Mouse (Mus musculus): Measurements from ENCODE around the gene Syt7. TPM values are rescaled to one million over a fixed set of nuclear protein-coding genes. Genes with fewer than 3 reads are reported as not detected.

Gene Syt7
- total RNA-seq, 2 experiments from 2014 or later, result 6.2 to 6.9 TPM

Other genes starting within 250 kb of the Syt7 start
- 10 to 100 TPM; 49.8 to 51.3 TPM for gene Fads1, start 206.2 kb upstream of the Syt7 start, total RNA-seq (2021)
- 100 to 1,000 TPM; 122 to 143 TPM for gene Tmem258, start 185.1 kb upstream of the Syt7 start, total RNA-seq (2021)
- gene Fen1, start 184.9 kb upstream of the Syt7 start, total RNA-seq (2021), result 10 to 100 TPM; 15.3 to 16.0 TPM
- gene Myrf, start 148.3 kb upstream of the Syt7 start, total RNA-seq (2021), result under 1 TPM; 0.26 to 0.39 TPM
- gene Dagla, start 84.2 kb upstream of the Syt7 start, total RNA-seq (2021), result 10 to 100 TPM in 1 of 2 experiments, 1 to 10 TPM in 1; 9.3 to 10.4 TPM
- gene Lrrc10b, start 68.4 kb downstream of the Syt7 start, total RNA-seq (2021), result 1 to 10 TPM in 1 of 2 experiments, under 1 TPM in 1; 0.49 to 1.2 TPM
- 1 to 10 TPM in 1 of 2 experiments, under 1 TPM in 1; 0.44 to 2.0 TPM for gene Ppp1r32, start 93.8 kb downstream of the Syt7 start, total RNA-seq (2021)
- 10 to 100 TPM; 40.5 to 53.0 TPM for gene Cpsf7, start 136.2 kb downstream of the Syt7 start, total RNA-seq (2021)
- gene Sdhaf2, start 137.1 kb downstream of the Syt7 start, total RNA-seq (2021), result 10 to 100 TPM; 41.1 to 41.7 TPM
- 1 to 10 TPM; 4.4 to 5.2 TPM for gene Tmem216, start 167.1 kb downstream of the Syt7 start, total RNA-seq (2021)
- gene Cyb561a3, start 188.1 kb downstream of the Syt7 start, total RNA-seq (2021), result 1 to 10 TPM; 6.5 to 8.3 TPM
- gene Tmem138, start 188.3 kb downstream of the Syt7 start, total RNA-seq (2021), result 1 to 10 TPM; 5.2 TPM
- 100 to 1,000 TPM; 338 to 352 TPM for gene Ddb1, start 216.2 kb downstream of the Syt7 start, total RNA-seq (2021)
- 10 to 100 TPM; 13.3 to 14.0 TPM for gene Tkfc, start 216.6 kb downstream of the Syt7 start, total RNA-seq (2021)
- under 1 TPM; 0.41 to 0.66 TPM for gene Vwce, start 245.1 kb downstream of the Syt7 start, total RNA-seq (2021)

Measured in gastrocnemius, postnatal 4 days (tissue).